Mouse (Mus musculus) WW6 (cell line): ENCODE measurements around the gene Csnk2a2.

Experiments
- DNase-seq: peaks from one replicate; pipeline ENCODE4 v3.0.0-alpha.2; 2013; ENCODE audit warnings: low read depth, low spot score

Csnk2a2 gene

GRCm38 (mm10) chr8:95487800-95488697 lies 1.8 kb downstream of the Csnk2a2 start:
- no peak for DNase-seq

DNA sequence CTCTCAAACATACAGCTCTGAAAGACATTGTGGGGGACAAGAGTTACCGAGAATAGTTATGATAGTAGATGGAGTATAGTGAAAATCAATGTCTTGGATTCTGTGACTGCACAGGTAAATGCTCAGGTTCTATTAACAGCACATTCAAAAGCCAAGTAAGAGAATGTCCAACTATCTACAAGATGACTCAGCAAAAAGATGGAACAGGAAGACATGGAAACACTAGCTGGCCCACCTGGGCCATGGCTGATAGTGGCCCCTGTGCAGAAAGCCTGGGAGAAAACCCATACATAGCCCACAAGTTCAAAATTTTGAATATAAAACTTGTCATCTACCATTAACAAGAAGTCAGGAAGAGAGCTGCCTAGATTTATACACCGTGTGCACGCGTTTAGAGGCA lies 19.8 kb downstream of the Csnk2a2 start:
- DNase-seq, result no peak

DNA sequence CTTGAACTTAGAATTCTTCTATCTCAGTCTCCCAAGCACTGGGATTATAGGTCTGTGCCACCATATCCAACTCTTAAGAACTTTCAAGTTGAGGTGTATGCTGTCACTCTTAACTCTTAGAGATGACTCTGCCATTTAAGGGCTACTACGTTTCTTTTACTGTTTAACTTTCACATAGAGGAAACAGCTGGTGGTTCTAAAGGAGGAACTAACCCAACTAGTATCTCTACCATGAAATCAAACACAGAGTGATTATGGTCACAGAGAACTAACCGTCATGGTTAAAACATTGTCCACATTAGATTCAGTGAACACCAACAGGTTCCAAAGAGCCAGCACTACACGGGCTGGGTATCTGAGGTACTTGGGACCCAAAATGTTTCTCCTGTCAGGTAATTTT lies 20.8 kb downstream of the Csnk2a2 start:
- no peak for DNase-seq

DNA sequence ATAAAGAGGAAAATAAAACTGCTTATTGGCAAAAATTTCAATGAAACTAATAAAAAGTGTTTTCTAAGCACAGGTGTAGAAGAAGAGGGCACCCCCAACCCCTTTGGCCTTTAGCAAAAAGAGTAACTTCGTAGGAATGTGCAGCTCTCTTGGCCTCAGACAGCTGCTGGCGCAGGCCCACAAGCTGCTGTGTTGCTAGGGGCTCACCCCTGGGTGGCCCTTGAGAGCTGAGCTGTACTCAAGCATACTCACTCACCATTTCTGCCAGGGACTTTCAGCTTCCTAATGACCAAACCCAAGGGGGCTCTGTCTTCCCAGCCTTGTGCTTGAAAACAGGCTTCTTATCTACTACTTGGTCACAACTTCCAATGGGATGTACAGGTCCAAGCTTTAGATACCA lies 23.3 kb downstream of the Csnk2a2 start:
- DNase-seq, result no peak

- no peak for DNase-seq
Observed at GRCm38 (mm10) chr8:95452518-95452917, 37.3 kb downstream of the Csnk2a2 start.

DNA sequence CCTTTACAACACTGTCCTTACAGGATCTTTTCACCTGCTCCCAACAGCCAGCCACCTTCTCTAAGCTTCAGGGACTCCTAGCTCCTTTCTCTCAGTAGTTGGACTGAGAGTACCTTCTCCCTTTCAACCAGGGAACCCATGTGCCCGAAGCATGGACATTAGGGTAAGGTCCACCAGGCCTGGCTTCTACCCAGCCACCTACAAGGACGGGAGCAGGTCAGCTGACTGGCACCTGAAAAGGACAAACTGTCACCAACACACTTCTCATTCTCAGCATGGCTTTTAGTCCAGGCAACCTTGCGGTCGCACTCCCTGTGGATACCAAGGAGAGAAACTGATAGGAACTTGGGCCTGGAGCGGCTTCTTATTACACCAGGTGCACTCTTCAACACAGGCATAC lies 39.6 kb downstream of the Csnk2a2 start:
- no peak for DNase-seq

DNA sequence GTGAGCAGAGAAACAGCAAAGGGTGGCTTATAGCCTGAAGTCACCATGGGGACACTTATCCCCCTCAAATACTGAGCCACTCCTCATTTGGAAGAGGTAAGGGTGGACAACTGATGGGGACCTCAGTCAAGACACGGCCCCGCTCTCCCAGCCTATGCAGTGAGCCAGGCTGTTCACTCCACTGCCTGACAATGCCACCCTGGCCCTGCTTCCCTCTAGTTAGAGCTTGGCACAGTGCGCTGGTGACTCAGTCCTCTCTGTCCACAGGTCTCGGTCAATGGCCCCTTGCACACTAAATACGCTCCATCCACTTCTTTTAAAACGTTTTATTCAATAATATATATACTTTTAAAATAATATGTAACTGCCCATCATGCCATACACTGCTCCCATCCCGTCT lies 42.2 kb downstream of the Csnk2a2 start:
- DNase-seq, result no peak

DNA sequence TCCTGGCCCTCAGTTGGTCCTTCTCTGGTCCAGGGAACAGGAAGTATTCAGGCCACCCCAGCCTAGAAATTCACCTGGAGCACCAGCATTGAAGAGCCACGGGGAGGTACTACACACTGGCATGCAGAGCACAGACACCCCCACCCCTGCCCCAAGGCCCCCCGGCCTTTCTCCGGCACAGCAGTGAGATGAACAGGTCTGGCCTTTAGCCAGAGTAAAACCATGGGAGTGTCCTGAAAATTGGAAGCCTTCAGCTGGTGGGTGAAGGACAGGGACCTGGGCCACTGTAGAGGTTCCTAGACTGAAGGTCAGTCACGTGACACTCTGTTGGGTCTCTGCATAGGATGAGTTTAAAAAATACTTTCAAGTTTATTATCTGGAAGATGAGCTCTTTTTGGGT lies 44.8 kb downstream of the Csnk2a2 start:
- no peak for DNase-seq

DNA sequence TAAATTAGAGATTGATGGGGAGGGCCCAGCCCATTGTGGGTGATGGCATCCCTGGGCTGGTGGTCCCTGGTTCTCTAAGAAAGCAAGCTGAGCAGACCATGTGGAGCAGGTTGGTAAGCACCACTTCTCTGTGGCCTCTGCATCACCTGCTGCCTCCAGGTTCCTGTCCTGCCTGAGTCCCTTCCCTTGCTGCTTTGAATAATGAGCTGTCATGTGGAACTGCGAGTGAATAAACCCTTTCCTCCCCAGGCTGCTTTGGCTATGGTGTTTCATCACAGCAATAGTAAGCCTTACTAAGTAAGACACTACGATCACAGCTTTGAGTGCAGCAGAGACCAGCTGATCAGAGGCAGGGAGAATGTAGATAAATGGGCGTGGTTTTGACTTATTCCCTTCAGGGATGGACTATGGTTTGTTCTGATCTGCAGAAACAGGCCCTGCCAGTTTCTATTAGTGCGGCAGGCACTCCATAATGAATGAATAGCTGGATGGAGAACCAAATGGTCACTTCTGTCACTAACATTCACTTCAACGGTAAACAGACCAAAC lies 48.3 kb downstream of the Csnk2a2 start:
- no peak for DNase-seq

DNA sequence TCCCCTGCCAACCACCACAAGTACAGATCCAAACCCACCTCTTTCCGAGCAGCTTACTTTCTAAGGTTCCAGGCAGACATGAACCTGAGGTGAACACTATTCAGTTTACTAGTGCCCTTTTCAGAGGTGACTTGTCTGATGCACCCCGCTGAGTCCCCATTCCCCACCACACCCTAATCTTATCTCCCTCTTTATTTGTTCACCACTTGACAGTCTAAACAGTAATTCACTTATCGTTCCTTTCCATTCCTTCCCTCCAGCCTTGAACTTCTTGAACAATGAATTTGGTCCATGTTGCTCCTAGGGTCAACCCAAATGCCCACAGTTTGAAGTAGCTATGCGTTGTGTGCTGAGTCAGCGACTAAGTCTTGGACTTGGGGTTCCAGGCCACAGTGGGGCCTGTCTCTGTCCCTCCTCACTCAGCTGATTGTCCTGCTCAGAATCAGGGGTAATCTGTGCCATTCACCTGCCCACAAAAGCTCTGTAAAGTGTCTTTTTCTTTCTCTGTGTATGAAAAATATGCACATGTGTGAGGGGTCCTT lies 49.6 kb downstream of the Csnk2a2 start:
- DNase-seq, result no peak

DNA sequence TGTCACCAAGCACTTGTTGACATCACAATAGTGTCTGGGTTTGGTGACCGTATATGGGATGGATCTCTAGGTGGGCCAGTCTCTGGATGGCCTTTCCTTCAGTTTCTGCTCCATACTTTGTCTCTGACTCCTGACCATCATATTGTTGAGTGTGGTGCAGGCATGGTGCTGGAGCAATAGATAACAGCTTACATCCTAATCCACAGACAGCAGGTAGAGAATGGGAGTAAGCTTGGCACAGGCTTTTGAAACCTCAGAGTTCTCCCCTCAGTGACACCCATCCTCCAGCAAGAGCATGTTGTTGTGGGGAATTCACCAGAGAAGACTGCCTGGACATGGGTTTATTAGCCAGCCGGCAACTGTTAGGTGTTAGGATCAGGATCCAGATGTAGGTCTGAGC lies 50.4 kb downstream of the Csnk2a2 start:
- DNase-seq, result no peak

GRCm38 (mm10) chr8:95437341-95437992 lies 52.4 kb downstream of the Csnk2a2 start:
- DNase-seq, result no peak

DNA sequence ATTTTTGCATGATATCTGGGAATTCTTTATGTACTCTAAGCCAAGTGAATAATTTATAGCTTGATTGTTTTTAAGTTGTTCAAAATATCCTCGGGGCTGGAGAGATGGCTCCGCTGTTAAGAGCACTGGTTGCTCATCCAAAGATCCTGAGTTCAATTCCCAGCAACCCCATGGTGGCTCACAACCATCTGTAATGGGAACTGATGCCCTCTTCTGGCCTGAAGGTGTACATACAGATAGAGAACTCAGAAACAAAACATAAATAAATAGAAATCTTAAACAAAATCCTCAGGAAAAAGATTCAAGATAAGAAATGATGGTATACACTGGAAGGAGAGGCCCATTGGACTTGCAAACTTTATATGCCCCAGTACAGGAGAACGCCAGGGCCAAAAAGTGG lies 53.9 kb downstream of the Csnk2a2 start:
- no peak for DNase-seq

GRCm38 (mm10) chr8:95435471-95435870 lies 54.4 kb downstream of the Csnk2a2 start:
- DNase-seq, result no peak

DNA sequence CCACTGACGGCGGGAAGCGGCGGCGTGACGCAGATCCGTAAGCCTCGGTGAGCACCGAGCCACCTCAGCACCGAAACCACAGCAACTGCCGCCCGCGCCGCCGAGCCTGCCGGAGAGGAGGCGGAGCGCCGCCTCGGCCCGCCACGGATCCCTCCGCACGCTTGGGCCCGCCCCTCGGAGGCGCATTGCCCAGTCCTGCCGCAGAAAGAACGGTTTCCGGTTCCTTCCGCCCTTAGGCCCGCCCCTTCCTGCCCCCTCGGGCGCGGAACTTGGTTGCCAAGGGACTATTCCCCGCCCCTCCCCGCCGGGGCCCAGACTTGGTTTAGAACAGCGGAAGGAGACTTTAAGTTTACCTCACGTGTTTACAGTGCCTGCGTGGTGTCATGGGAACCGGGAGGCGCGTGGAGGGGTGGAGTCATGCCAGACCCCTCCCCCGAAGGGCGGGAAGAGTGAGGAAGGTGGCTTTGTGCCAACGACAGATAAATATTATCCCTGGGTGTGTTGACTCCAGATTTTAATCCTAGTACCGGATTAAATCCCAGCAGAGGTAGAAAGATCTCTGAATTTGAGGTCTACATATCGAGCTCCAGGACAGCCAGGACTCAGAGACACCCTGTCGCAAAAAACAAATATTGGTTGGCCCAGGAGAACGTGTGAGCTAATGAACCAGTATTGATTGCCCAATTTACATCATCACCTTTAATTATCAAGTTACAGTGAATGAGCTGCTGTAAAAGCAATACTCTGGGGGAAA lies 55.0 kb downstream of the Csnk2a2 start, which contains the start of gene Cfap20:
TSS of gene Cfap20 (minus strand) at position 184 of the 754 bp plus-strand sequence.
- peak; percentile 99 for DNase-seq

- DNase-seq, result no peak
Observed at GRCm38 (mm10) chr8:95434233-95434632, 55.6 kb downstream of the Csnk2a2 start.

DNA sequence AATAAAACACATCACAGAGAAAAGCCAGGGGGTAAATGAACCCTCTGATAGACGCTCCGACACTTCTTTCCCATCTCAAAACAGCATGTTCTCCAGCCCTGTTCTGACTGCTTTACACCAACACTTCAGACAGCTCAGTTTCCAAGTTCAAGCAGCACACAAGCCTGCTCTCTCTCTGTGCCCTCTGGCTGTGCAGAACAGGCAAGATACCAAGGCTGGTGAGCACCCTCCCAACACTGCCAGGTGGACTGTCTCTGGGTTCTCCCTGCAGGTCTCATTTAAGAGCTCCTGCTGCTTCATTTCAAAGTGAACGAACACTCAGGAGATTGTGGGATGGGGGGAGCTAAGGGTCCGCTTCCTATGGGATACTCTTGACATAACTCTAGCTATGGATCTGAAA lies 56.7 kb downstream of the Csnk2a2 start:
- no peak for DNase-seq

- DNase-seq, result no peak
Observed at GRCm38 (mm10) chr8:95432471-95432870, 57.4 kb downstream of the Csnk2a2 start.

DNA sequence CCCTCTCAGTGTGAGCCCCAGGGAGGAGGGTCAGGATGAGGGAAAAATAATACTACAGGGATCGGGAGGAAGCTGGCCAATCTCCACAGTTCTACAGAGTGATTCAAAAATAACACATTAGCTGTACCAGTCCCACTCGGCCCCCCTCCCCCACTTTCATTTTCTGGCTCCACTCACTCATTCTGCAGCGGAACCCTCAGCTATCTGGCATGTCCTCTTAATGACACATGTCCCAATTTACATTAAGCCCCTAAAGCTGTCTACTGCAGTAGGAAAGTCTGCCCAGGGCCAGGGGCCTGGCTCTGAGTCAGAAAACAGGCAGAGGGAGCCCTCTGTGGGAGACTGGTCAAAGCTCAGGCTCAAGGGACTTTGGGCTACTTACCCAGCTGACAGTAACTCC lies 59.9 kb downstream of the Csnk2a2 start:
- DNase-seq, result no peak

GRCm38 (mm10) chr8:95427594-95428535 lies 62.0 kb downstream of the Csnk2a2 start:
- peak; percentile 85 for DNase-seq
